ENCODE assay signal across 8 mouse cellular contexts in the genomic region with DNA sequence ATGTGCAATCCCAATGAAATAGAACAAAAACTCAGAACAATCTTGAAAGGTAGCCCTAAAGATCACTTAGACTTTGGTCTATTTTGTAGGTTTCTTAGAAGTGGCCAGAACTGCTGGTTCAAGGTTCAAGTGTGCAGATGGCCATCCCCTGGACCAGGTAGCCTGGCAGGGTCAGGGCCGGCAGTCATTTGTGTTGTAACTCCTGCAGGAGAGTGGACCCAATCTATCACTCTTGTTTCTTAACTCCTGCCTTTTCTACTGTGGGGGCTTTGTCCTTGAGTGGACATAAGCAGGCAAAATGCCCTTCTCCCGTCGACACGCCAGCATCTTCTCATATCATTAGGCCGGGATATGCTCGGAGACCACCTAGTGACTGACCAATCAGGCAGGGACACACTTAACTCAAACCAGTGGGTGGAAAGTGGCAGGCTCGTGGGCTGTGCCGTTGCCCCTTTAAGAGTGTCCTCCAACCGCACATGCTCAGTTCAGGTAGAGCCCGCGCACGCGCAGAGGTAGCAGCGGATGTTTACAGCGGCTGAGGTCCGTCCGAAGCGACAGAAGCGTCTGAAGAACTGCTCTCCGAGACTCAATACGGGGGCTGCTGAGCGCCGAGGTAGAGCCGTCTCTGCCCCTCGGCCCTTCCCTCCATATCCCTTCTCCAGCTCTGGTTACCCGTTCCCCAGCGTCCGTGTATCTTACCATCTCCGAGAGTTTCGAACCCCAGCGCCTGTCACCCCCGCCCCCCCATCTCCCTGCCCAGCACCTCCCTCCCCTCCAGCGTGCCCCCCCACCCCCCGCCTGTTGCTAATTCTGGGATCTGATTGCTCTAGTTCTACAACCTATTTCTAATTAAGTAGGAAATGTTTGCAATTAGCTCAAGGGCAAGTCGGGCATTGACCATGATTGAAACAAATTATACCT. TPM values are rescaled to one million over a fixed set of nuclear protein-coding genes. Genes with fewer than 3 reads are reported as not detected.
A peak's percentile ranks its signal among the peaks of the same experiment; 100 is the strongest.
DNase-seq lines count a peak whose midpoint lies in the region; ATAC-seq and TF ChIP-seq lines count a peak whose summit lies in the region.

A gene (plus strand): TSS at position 483 of the 921 bp plus-strand sequence.

- no peak for TF ChIP-seq CTCF in gastrocnemius, adult 2 months (IDR thresholded peaks at IDR 0.05)
- no peak for TF ChIP-seq CTCF in hindbrain, postnatal 0 days (IDR thresholded peaks at IDR 0.05; ENCODE audit: low read depth)
- no peak for TF ChIP-seq CTCF in left cerebral cortex, adult 2 months (IDR thresholded peaks at IDR 0.05)

- no peaks in the 10 kb centered on the region for H3K27me3 ChIP-seq in hindbrain, postnatal 0 days (ENCODE audit: insufficient read depth, low read length)

- H3K4me2 ChIP-seq in hindbrain, postnatal 0 days (ENCODE audit: low read depth, low read length) = peak within 1 kb of the TSS; percentile 76

- H3K4me1 ChIP-seq in hindbrain, postnatal 0 days (ENCODE audit: insufficient read depth, low read length) = peaks cover 11% of the 10 kb centered on the region; the same call in 1 of the 2 replicates

- peak; percentile 94 for DNase-seq in ZHBTc4 (ENCODE audit: low read depth, low spot score)
- peak; percentile 95 for DNase-seq in gastrocnemius, adult 2 months
- DNase-seq in hindbrain, postnatal 0 days (ENCODE audit: low spot score) = peak; percentile 96
- DNase-seq in left cerebral cortex, adult 2 months (ENCODE audit: extremely low spot score in 1 of 2, low spot score in 2 of 2) = peak; percentile 90 to 91
- peak; percentile 93 for DNase-seq in right cerebral cortex, adult 2 months (ENCODE audit: low spot score in 2 of 2)
- DNase-seq in urinary bladder, postnatal 14 days (ENCODE audit: low spot score) = peak; percentile 91

- peak within 1 kb of the TSS; percentile 68 for H3K9ac ChIP-seq in hindbrain, postnatal 0 days (replicated peaks; ENCODE audit: low read length)

- intact Hi-C loops in gastrocnemius, adult 2 months (cut with DNase I) = no loop called here
- intact Hi-C loops in left cerebral cortex, adult 2 months (cut with DNase I) = loop anchor here (10.0 kb wide), 1 partner anchor 113 kb away; no protein-coding TSS in a partner anchor

- no peaks in the 10 kb centered on the region for H3K9me3 ChIP-seq in hindbrain, postnatal 0 days (ENCODE audit: low read length)

- ATAC-seq in common myeloid progenitor, adult 5-6 weeks (replicated peaks; ENCODE audit: low read depth, poor library complexity, severe bottlenecking) = peak; percentile 98
- ATAC-seq in hindbrain, postnatal 0 days = peak; percentile 99
- ATAC-seq in megakaryocyte, adult 5-6 weeks (ENCODE audit: poor library complexity, severe bottlenecking) = peak; percentile 97

- no peaks in the 10 kb centered on the region for H3K36me3 ChIP-seq in hindbrain, postnatal 0 days (ENCODE audit: insufficient read depth, low read length)

- peak within 1 kb of the TSS; percentile 90 for H3K4me3 ChIP-seq in gastrocnemius, adult 2 months
- H3K4me3 ChIP-seq in hindbrain, postnatal 0 days (ENCODE audit: low read length) = peak within 1 kb of the TSS; percentile 70
- H3K4me3 ChIP-seq in left cerebral cortex, adult 2 months = peak within 1 kb of the TSS; percentile 83

- H3K27ac ChIP-seq in gastrocnemius, adult 2 months = peak within 1 kb of the TSS; percentile 99
- peak within 1 kb of the TSS; percentile 89 for H3K27ac ChIP-seq in hindbrain, postnatal 0 days
- H3K27ac ChIP-seq in left cerebral cortex, adult 2 months = peak within 1 kb of the TSS; percentile 93

- WGBS in hindbrain, postnatal 0 days = under 1% methylated on average over 34 of the region's 35 CpGs

RNA-seq across cellular contexts. Expression of the gene that starts here (rescaled TPM):
- total RNA-seq in common myeloid progenitor, adult 5-6 weeks (2017) = 28.0 and 35.9 TPM in 2 replicates
- 10 to 100 TPM; 37.2 to 47.1 TPM for total RNA-seq in gastrocnemius, adult 2 months (2021)
- total RNA-seq in hindbrain, postnatal 0 days (2014; rRNA removed) = 18.6 and 36.3 TPM in 2 replicates
- polyA plus RNA-seq in hindbrain, postnatal 0 days (2015; fragmentation: Nextera tagmentation; extraction: Ambion mirVana) = 24.7 and 25.8 TPM in 2 replicates
- 10 to 100 TPM; 79.1 to 90.6 TPM for total RNA-seq in left cerebral cortex, adult 2 months (2021)
- 18.0 and 23.6 TPM in 2 replicates for total RNA-seq in megakaryocyte, adult 5-6 weeks (2015)
- 24.5 and 24.8 TPM in 2 replicates for total RNA-seq in megakaryocyte, adult 5-6 weeks (2017)

Comparison
In these comparisons a context has a peak if more than half of its experiments do, and no peak if none do; other contexts are left out.
1. Peak in every context shown above with its lines: DNase-seq, ATAC-seq, H3K4me3 ChIP-seq and H3K27ac ChIP-seq.